Mouse (Mus musculus): ENCODE measurements at regions not wholly inside any gene's neighbourhood (a gene's known extent, or its start where the extent isn't known, plus 50 kb on each side); places are given as distances from the start of the nearest gene placed in this dataset.

GRCm38 (mm10) chr17:80884886-80885285 is 59.5 kb upstream of the Tmem178 start:
- WGBS (ENCODE audit: insufficient replicate concordance), result 71% methylated on average over 2 of the region's 2 CpGs
- Histone ChIP-seq H3K27ac (ENCODE audit: low read depth) (no peak overlapping the region), H3K9me3 (ENCODE audit: low read length) (no peaks in the 10 kb centered on the region), H3K4me1 (ENCODE audit: insufficient read depth) (peaks cover 8% of the 10 kb centered on the region), H3K36me3 (replicated peaks; ENCODE audit: insufficient read depth, low read length) (no peaks in the 10 kb centered on the region), H3K4me3 (ENCODE audit: low read depth, low read length) (no peak overlapping the region), H3K27me3 (ENCODE audit: insufficient read depth, low read length) (no peaks in the 10 kb centered on the region), H3K4me2 (ENCODE audit: low read depth, low read length) (no peak overlapping the region), H3K9ac (replicated peaks) (no peak overlapping the region)
- TF ChIP-seq CTCF (IDR thresholded peaks at IDR 0.05; ENCODE audit: low read depth) (no peak), EP300 (IDR thresholded peaks at IDR 0.05; ENCODE audit: low read depth) (no peak)
- ATAC-seq (no peak), DNase-seq (no peak)

DNA sequence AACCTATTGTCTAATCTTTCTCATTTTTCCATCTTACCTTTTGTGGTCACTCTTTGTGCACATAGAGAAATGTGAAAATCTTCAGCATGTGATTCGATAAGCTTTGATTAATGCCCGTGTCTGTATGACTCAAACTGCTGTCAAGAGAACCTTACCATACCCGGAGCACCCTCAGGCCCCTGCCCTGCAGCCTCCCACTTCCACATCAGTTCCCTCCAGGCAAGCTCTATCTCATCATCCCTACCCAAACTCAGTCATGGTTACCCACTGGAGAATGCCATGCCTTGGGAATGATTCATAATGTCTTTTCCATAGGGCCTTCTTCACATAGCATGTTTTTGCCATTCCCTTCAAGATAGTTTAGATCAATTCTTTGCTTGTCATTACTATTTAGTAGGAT is 62.0 kb upstream of the Tmem178 start:
- Histone ChIP-seq H3K4me2 (ENCODE audit: low read depth, low read length) (no peak overlapping the region), H3K9me3 (ENCODE audit: low read length) (no peaks in the 10 kb centered on the region), H3K27me3 (ENCODE audit: insufficient read depth, low read length) (no peaks in the 10 kb centered on the region), H3K27ac (ENCODE audit: low read depth) (no peak overlapping the region), H3K36me3 (replicated peaks; ENCODE audit: insufficient read depth, low read length) (no peaks in the 10 kb centered on the region), H3K4me3 (ENCODE audit: low read depth, low read length) (no peak overlapping the region), H3K9ac (replicated peaks) (no peak overlapping the region), H3K4me1 (ENCODE audit: insufficient read depth) (no peaks in the 10 kb centered on the region)
- WGBS (ENCODE audit: insufficient replicate concordance), result 72% methylated on average over 3 of the region's 3 CpGs
- no peak for DNase-seq
- no peak for TF ChIP-seq CTCF (IDR thresholded peaks at IDR 0.05; ENCODE audit: low read depth)
- TF ChIP-seq EP300 (IDR thresholded peaks at IDR 0.05; ENCODE audit: low read depth), result no peak
- no peak for ATAC-seq

GRCm38 (mm10) chr17:80880325-80880724 is 64.1 kb upstream of the Tmem178 start:
- TF ChIP-seq CTCF (IDR thresholded peaks at IDR 0.05; ENCODE audit: low read depth) (no peak), EP300 (IDR thresholded peaks at IDR 0.05; ENCODE audit: low read depth) (no peak)
- WGBS (ENCODE audit: insufficient replicate concordance), result 52% methylated on average over 4 of the region's 4 CpGs
- Histone ChIP-seq H3K9ac (replicated peaks) (no peak overlapping the region), H3K4me1 (ENCODE audit: insufficient read depth) (no peaks in the 10 kb centered on the region), H3K27me3 (ENCODE audit: insufficient read depth, low read length) (no peaks in the 10 kb centered on the region), H3K4me3 (ENCODE audit: low read depth, low read length) (no peak overlapping the region), H3K4me2 (ENCODE audit: low read depth, low read length) (no peak overlapping the region), H3K9me3 (ENCODE audit: low read length) (no peaks in the 10 kb centered on the region), H3K27ac (ENCODE audit: low read depth) (no peak overlapping the region), H3K36me3 (replicated peaks; ENCODE audit: insufficient read depth, low read length) (no peaks in the 10 kb centered on the region)
- ATAC-seq (no peak), DNase-seq (no peak)

GRCm38 (mm10) chr17:80875352-80876044 is 68.9 kb upstream of the Tmem178 start:
- DNase-seq (no peak), ATAC-seq (no peak)
- 42% methylated on average over 7 of the region's 7 CpGs for WGBS (ENCODE audit: insufficient replicate concordance)
- Histone ChIP-seq H3K4me1 (ENCODE audit: insufficient read depth) (no peaks in the 10 kb centered on the region), H3K27ac (ENCODE audit: low read depth) (no peak overlapping the region), H3K9ac (replicated peaks) (no peak overlapping the region), H3K9me3 (ENCODE audit: low read length) (no peaks in the 10 kb centered on the region), H3K27me3 (ENCODE audit: insufficient read depth, low read length) (no peaks in the 10 kb centered on the region), H3K36me3 (replicated peaks; ENCODE audit: insufficient read depth, low read length) (no peaks in the 10 kb centered on the region), H3K4me2 (ENCODE audit: low read depth, low read length) (no peak overlapping the region), H3K4me3 (ENCODE audit: low read depth, low read length) (no peak overlapping the region)
- peak; percentile 56 for TF ChIP-seq CTCF (IDR thresholded peaks at IDR 0.05; ENCODE audit: low read depth)
- TF ChIP-seq EP300 (IDR thresholded peaks at IDR 0.05; ENCODE audit: low read depth), result no peak

DNA sequence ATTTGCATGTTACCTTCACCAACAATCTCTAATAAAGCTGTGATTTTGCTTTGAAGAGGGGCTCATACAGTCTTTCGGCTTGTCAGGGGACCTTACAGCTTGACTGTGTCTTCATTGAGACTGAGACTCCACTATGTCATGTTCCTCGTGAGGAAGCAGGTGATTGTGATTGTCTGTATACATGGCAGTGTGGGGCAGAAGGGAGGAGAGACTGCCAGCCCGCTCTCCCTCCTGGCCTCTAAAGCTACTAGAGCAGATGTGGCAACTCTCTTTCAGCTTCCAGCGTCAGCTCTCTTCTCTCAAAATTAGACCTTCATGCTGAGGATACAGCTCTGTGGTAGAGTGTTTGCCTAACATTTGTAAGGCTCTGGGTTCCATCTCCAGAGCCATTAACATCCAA is 73.5 kb upstream of the Tmem178 start:
- Histone ChIP-seq H3K4me1 (ENCODE audit: insufficient read depth) (no peaks in the 10 kb centered on the region), H3K27me3 (ENCODE audit: insufficient read depth, low read length) (no peaks in the 10 kb centered on the region), H3K9ac (replicated peaks) (no peak overlapping the region), H3K4me3 (ENCODE audit: low read depth, low read length) (no peak overlapping the region), H3K36me3 (replicated peaks; ENCODE audit: insufficient read depth, low read length) (no peaks in the 10 kb centered on the region), H3K9me3 (ENCODE audit: low read length) (no peaks in the 10 kb centered on the region), H3K4me2 (ENCODE audit: low read depth, low read length) (no peak overlapping the region), H3K27ac (ENCODE audit: low read depth) (no peak overlapping the region)
- TF ChIP-seq CTCF (IDR thresholded peaks at IDR 0.05; ENCODE audit: low read depth), result no peak
- TF ChIP-seq EP300 (IDR thresholded peaks at IDR 0.05; ENCODE audit: low read depth), result no peak
- ATAC-seq, result no peak
- WGBS (ENCODE audit: insufficient replicate concordance), result 74% methylated on average over 4 of the region's 4 CpGs
- DNase-seq, result no peak

- 75% methylated on average over 8 of the region's 8 CpGs for WGBS (ENCODE audit: insufficient replicate concordance)
- Histone ChIP-seq H3K27me3 (ENCODE audit: insufficient read depth, low read length) (no peaks in the 10 kb centered on the region), H3K36me3 (replicated peaks; ENCODE audit: insufficient read depth, low read length) (no peaks in the 10 kb centered on the region), H3K4me2 (ENCODE audit: low read depth, low read length) (no peak overlapping the region), H3K4me3 (ENCODE audit: low read depth, low read length) (no peak overlapping the region), H3K27ac (ENCODE audit: low read depth) (no peak overlapping the region), H3K9ac (replicated peaks) (no peak overlapping the region), H3K9me3 (ENCODE audit: low read length) (no peaks in the 10 kb centered on the region), H3K4me1 (ENCODE audit: insufficient read depth) (no peaks in the 10 kb centered on the region)
- DNase-seq (no peak), ATAC-seq (no peak)
- TF ChIP-seq CTCF (IDR thresholded peaks at IDR 0.05; ENCODE audit: low read depth) (no peak), EP300 (IDR thresholded peaks at IDR 0.05; ENCODE audit: low read depth) (no peak)
Measured at GRCm38 (mm10) chr17:80862338-80862737, 82.1 kb upstream of the Tmem178 start.
